Mouse (Mus musculus) neural tube, embryonic 10.5 days (tissue): ENCODE measurements around the gene Gatad2a.
"Not testable (repeated sequence)": the region's sequence is repeated elsewhere in the genome, so short reads cannot be mapped to it uniquely, and the experiment has no call there.

Experiments
- DNase-seq: peaks from one replicate; pipeline ENCODE4 v3.0.0-alpha.2; 2017; ENCODE audit warnings: low spot score; ENCODE audit errors: extremely low spot score

The Gatad2a gene

GRCm38 (mm10) chr8:69996589-69997285, 553 bp upstream of the Gatad2a start:
- DNase-seq = no peak

GRCm38 (mm10) chr8:69995422-69995775, 785 bp downstream of the Gatad2a start:
- no peak for DNase-seq

- not testable (repeated sequence) for DNase-seq
Observed at GRCm38 (mm10) chr8:69988936-69989335, 7.2 kb downstream of the Gatad2a start.

GRCm38 (mm10) chr8:69987744-69988143, 8.4 kb downstream of the Gatad2a start:
- DNase-seq = no peak

GRCm38 (mm10) chr8:69984876-69985553, 11.2 kb downstream of the Gatad2a start:
- no peak for DNase-seq

GRCm38 (mm10) chr8:69978456-69978855, 17.7 kb downstream of the Gatad2a start:
- DNase-seq = no peak

- DNase-seq = no peak
Observed at GRCm38 (mm10) chr8:69974806-69975205, 21.4 kb downstream of the Gatad2a start.

- DNase-seq = peak; percentile 99
Observed at GRCm38 (mm10) chr8:69974194-69974614, 22.0 kb downstream of the Gatad2a start.

GRCm38 (mm10) chr8:69973442-69974161, 22.6 kb downstream of the Gatad2a start:
- DNase-seq = peak; percentile 77

GRCm38 (mm10) chr8:69973063-69973441, 23.1 kb downstream of the Gatad2a start:
- no peak for DNase-seq

- DNase-seq = no peak
Observed at GRCm38 (mm10) chr8:69970880-69971279, 25.3 kb downstream of the Gatad2a start.

GRCm38 (mm10) chr8:69967291-69967933, 28.8 kb downstream of the Gatad2a start:
- DNase-seq = no peak

GRCm38 (mm10) chr8:69959241-69959640, 36.9 kb downstream of the Gatad2a start:
- DNase-seq = no peak

- no peak for DNase-seq
Observed at GRCm38 (mm10) chr8:69957879-69958278, 38.3 kb downstream of the Gatad2a start.

GRCm38 (mm10) chr8:69957419-69957818, 38.8 kb downstream of the Gatad2a start:
- no peak for DNase-seq

GRCm38 (mm10) chr8:69956651-69957050, 39.5 kb downstream of the Gatad2a start:
- DNase-seq = no peak

- DNase-seq = no peak
Observed at GRCm38 (mm10) chr8:69954642-69955041, 41.5 kb downstream of the Gatad2a start.

- DNase-seq = no peak
Observed at GRCm38 (mm10) chr8:69954213-69954612, 42.0 kb downstream of the Gatad2a start.

- DNase-seq = no peak
Observed at GRCm38 (mm10) chr8:69950300-69950699, 45.9 kb downstream of the Gatad2a start.

GRCm38 (mm10) chr8:69942495-69942894, 53.7 kb downstream of the Gatad2a start:
- not testable (repeated sequence) for DNase-seq

GRCm38 (mm10) chr8:69940386-69940785, 55.8 kb downstream of the Gatad2a start:
- DNase-seq = no peak

GRCm38 (mm10) chr8:69939633-69940032, 56.6 kb downstream of the Gatad2a start:
- DNase-seq = peak; percentile 27
